Mouse (Mus musculus) spleen, adult 2 months (tissue): Measurements from ENCODE around the gene Nt5c1b.

Experiments used
- CTCF ChIP-seq: fragments of 200-500 bp; IDR thresholded peaks from 2 replicates; pipeline ENCODE4 v1.5.1; 2011; ENCODE audit warnings: mild to moderate bottlenecking, inconsistent platforms; ENCODE audit not compliant: insufficient read depth, insufficient read length, insufficient replicate concordance; ENCODE audit errors: extremely low read depth
- POLR2A ChIP-seq: fragments of 200-500 bp; IDR thresholded peaks from 2 replicates; pipeline ENCODE4 v1.6.1; 2011; ENCODE audit warnings: low read depth, low read length, inconsistent platforms

DNA sequence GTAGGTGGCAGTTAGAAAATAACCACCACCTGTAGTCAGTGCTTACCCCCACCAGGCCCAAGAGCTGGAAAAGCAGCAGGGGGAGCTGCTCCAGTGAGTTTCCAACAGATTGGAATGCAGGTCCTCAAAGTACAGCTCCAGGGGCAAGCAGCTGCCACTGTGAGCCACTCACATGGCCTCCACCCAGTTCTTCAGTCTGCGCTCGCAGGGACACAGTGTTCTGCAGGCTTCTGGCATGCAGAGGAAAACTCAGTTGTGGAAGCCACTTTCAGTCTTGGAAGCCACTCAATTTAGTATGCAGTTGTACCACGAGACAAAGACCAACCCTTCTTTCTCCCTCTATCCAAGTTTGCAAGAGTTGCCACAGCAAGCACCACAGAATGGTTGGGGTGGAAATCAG is 19.1 kb upstream of the Nt5c1b start:
- TF ChIP-seq POLR2A (no peak), CTCF (no peak)
